8 mouse cellular contexts compared by ENCODE assay signal in the genomic region with DNA sequence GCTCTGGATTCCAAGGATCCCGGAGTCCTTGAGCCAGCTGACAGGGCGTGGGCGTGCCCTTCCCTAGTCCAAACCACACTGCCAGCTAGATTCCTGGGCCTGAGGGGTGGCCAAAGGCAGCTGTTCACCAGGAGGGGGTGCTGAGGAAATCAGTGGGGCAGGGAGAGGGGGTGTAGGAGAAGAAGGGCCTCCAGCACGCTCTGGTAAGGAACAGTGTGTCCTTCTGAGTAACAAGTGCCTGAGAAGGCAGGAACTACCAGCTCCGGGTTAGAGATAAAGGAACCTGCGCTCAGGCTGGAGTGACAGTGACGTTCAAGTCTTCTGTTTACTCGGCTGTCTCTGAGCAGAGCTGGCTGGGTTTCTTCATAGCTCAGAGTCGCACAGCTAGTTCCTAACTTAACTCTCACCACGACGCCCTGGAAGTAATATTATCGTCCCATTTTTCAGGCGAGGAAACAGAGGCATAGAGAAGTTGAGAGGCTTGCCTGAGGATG. TPM values are rescaled to one million over a fixed set of nuclear protein-coding genes. Genes with fewer than 3 reads are reported as not detected.
DNase-seq lines count a peak whose midpoint lies in the region; ATAC-seq and TF ChIP-seq lines count a peak whose summit lies in the region.

No protein-coding gene starts in this region.

- no peaks in the 10 kb centered on the region for H3K79me2 ChIP-seq in heart, adult 2 months (replicated peaks; ENCODE audit: control insufficient read depth, insufficient read depth, low read length)

- H3K4me2 ChIP-seq in liver, embryonic 13.5 days, result no peak overlapping the region

- no peak overlapping the region for H3K9ac ChIP-seq in heart, adult 2 months (ENCODE audit: low read depth, low read length)
- H3K9ac ChIP-seq in liver, embryonic 13.5 days, result no peak overlapping the region

- H3K9me3 ChIP-seq in liver, embryonic 13.5 days (replicated peaks), result no peaks in the 10 kb centered on the region

- peak; percentile 54; the same call in 1 of the 2 replicates for TF ChIP-seq EP300 in heart, adult 2 months (IDR thresholded peaks at IDR 0.05; ENCODE audit: insufficient read depth, low read depth, low read length)

- H3K4me3 ChIP-seq in heart, adult 2 months, result no peak overlapping the region
- H3K4me3 ChIP-seq in liver, embryonic 13.5 days (replicated peaks), result no peak overlapping the region

- 0 out of 2 replicates have a peak, but pooled peaks have one; percentile 22 for TF ChIP-seq POLR2A in heart, adult 2 months (IDR thresholded peaks at IDR 0.05; ENCODE audit: insufficient read depth, low read depth, low read length)

- 29% methylated on average over 13 of the region's 13 CpGs for WGBS in heart, adult 2 months
- 24% methylated on average over 13 of the region's 13 CpGs for WGBS in liver, embryonic 13.5 days (ENCODE audit: insufficient replicate concordance)

- ATAC-seq in liver, embryonic 13.5 days (ENCODE audit: low read depth), result 0 out of 2 replicates have a peak, but pooled peaks have one; percentile 18

- no peaks in the 10 kb centered on the region for H3K27me3 ChIP-seq in heart, adult 2 months (ENCODE audit: control insufficient read depth, insufficient read depth, low read length)
- H3K27me3 ChIP-seq in liver, embryonic 13.5 days, result no peaks in the 10 kb centered on the region

- DNase-seq in left cerebral cortex, postnatal 4 days, result peak; percentile 42
- no peak for DNase-seq in left cerebral cortex, adult 11 months (ENCODE audit: low spot score)
- peak; percentile 53 for DNase-seq in adrenal gland, postnatal 10 days
- DNase-seq in heart, adult 2 months, result peak; percentile 71 to 78
- DNase-seq in liver, embryonic 13.5 days, result no peak
- peak; percentile 45 for DNase-seq in yolk sac, embryonic 10.5 days (ENCODE audit: low spot score)
- DNase-seq in right cerebral cortex, adult 18-20 months, result no peak
- DNase-seq in left cerebral cortex, adult 9 months (ENCODE audit: low spot score in 2 of 2), result no peak

- peak; percentile 38 for TF ChIP-seq CTCF in heart, adult 2 months (IDR thresholded peaks at IDR 0.05)

- intact Hi-C loops in left cerebral cortex, postnatal 4 days (cut with DNase I), result no loop called here
- intact Hi-C loops in heart, adult 2 months (cut with DNase I), result no loop called here

- peak overlapping the region; percentile 90 for H3K27ac ChIP-seq in heart, adult 2 months
- no peak overlapping the region for H3K27ac ChIP-seq in liver, embryonic 13.5 days

- no peaks in the 10 kb centered on the region for H3K36me3 ChIP-seq in heart, adult 2 months (ENCODE audit: control insufficient read depth, insufficient read depth, low read length)
- H3K36me3 ChIP-seq in liver, embryonic 13.5 days, result no peaks in the 10 kb centered on the region

- H3K4me1 ChIP-seq in heart, adult 2 months (ENCODE audit: control insufficient read depth, insufficient read depth, low read length), result peaks cover 28% of the 10 kb centered on the region
- peaks cover 29% of the 10 kb centered on the region for H3K4me1 ChIP-seq in liver, embryonic 13.5 days (replicated peaks)

RNA-seq across cellular contexts. Expression of a gene that starts 22.5 kb away (rescaled TPM):
- total RNA-seq in left cerebral cortex, postnatal 4 days (2021), result 10 to 100 TPM; 34.0 to 35.7 TPM
- total RNA-seq in adrenal gland, postnatal 10 days (2021), result 100 to 1,000 TPM; 122 to 123 TPM
- total RNA-seq in heart, adult 2 months (2021), result 10 to 100 TPM; 77.5 to 83.8 TPM
- polyA plus RNA-seq in heart, adult 2 months (2012; rRNA removed), result 34.6 and 39.7 TPM in 2 replicates
- 52.3 and 54.0 TPM in 2 replicates for polyA plus RNA-seq in liver, embryonic 13.5 days (2015; fragmentation: Nextera tagmentation; extraction: Ambion mirVana)

Comparison
In these comparisons a context has a peak if more than half of its experiments do, and no peak if none do; other contexts are left out.
1. DNase-seq: peak in left cerebral cortex, postnatal 4 days (single experiment), adrenal gland, postnatal 10 days (single experiment), heart, adult 2 months (2 of 2) and yolk sac, embryonic 10.5 days (single experiment); none in left cerebral cortex, adult 11 months (single experiment), liver, embryonic 13.5 days (single experiment), right cerebral cortex, adult 18-20 months (single experiment) and left cerebral cortex, adult 9 months (0 of 2).